Mouse (Mus musculus) kidney, postnatal 0 days (tissue): ENCODE measurements around the gene Slc34a3. TPM values are rescaled to one million over a fixed set of nuclear protein-coding genes. Genes with fewer than 3 reads are reported as not detected.

ENCODE experiments used
- ATAC-seq: fragments of 200-750 bp; cut with Nextera tagmentation; replicated peaks from 2 replicates; pipeline ENCODE4 v1.8.0; 2017; ENCODE audit warnings: low read depth, moderate number of reproducible peaks, moderate TSS enrichment, moderate library complexity; ENCODE audit not compliant: low FRiP score
- DNase-seq: peaks from one replicate; pipeline ENCODE4 v3.0.0-alpha.2; 2016; ENCODE audit warnings: low spot score
- H3K27ac ChIP-seq: fragments of 300-500 bp; sonication (generic); 2 replicates; pipeline ENCODE4 v1.5.1; 2014; ENCODE audit warnings: mild to moderate bottlenecking
- H3K27me3 ChIP-seq: fragments of 300-500 bp; sonication (generic); 2 replicates; pipeline ENCODE4 v1.6.1; 2014; ENCODE audit warnings: low read length, mixed read lengths; ENCODE audit not compliant: insufficient read depth
- H3K36me3 ChIP-seq: fragments of 300-500 bp; sonication (generic); 2 replicates; pipeline ENCODE4 v1.6.1; 2014; ENCODE audit warnings: low read length, mixed read lengths; ENCODE audit not compliant: insufficient read depth
- H3K4me1 ChIP-seq: fragments of 300-500 bp; sonication (generic); replicated peaks from 2 replicates; pipeline ENCODE4 v1.6.1; 2014; ENCODE audit warnings: antibody characterized with exemption, low read length, mixed read lengths; ENCODE audit not compliant: insufficient read depth
- H3K4me2 ChIP-seq: fragments of 300-500 bp; sonication (generic); 2 replicates; pipeline ENCODE4 v1.6.1; 2014; ENCODE audit warnings: mild to moderate bottlenecking, low read length, moderate library complexity, mixed read lengths
- H3K4me3 ChIP-seq: fragments of 300-500 bp; sonication (generic); replicated peaks from 2 replicates; pipeline ENCODE4 v1.5.1; 2014; ENCODE audit warnings: low read depth, low read length
- H3K9ac ChIP-seq: fragments of 300-500 bp; sonication (generic); 2 replicates; pipeline ENCODE4 v1.6.1; 2014; ENCODE audit warnings: low read depth, low read length
- H3K9me3 ChIP-seq: fragments of 300-500 bp; sonication (generic); replicated peaks from 2 replicates; pipeline ENCODE4 v1.6.1; 2016; ENCODE audit warnings: low read length, inconsistent platforms, mixed read lengths
- CTCF ChIP-seq: IDR thresholded peaks from 2 replicates; pipeline ENCODE4 v1.5.1; 2016; ENCODE audit warnings: antibody characterized with exemption, low read depth, mild to moderate bottlenecking, moderate library complexity
- WGBS: fragments of 180-500 bp; shearing (Covaris S2); extraction: QIAGEN DNeasy Blood & Tissue Kit; methylation state at CpG from one replicate; pipeline ENCODE4 v1.1.7; 2014; 5-methylcytosine and 5-hydroxymethylcytosine counted together
- polyA plus RNA-seq: library from polyadenylated mRNA; unstranded; fragments of >200 nt; fragmentation: Nextera tagmentation; extraction: Ambion mirVana; gene quantifications from 2 replicates; pipeline ENCODE4 v1.2.1, GENCODE M21; 2015

Gene Slc34a3
- polyA plus RNA-seq, 1 experiment from 2014 or later = 1.5 TPM

DNA sequence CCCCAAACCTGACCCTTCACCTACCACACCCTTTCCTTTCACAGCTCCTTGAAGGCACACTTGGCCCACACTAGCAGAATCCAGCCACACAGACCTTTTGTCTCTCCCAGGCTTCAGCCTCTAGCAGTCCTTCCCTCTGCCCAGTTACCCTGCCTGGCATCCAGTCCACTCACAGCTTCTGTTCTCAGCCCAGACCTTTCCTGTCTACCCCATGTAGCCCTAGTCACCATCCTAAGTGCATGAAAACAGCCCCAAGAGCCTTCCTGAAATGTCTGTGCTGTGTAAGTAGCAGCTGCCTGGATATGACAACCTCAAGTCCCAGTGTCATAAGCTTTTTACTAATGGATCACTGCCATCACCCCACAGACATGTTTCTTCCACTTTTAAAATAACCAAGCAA is 36.2 kb downstream of the Slc34a3 start:
- Histone ChIP-seq H3K4me3 (no peak overlapping the region), H3K27ac (peak overlapping the region; percentile 91), H3K4me1 (peaks cover 14% of the 10 kb centered on the region), H3K9ac (no peak overlapping the region), H3K36me3 (peaks cover 29% of the 10 kb centered on the region), H3K27me3 (no peaks in the 10 kb centered on the region), H3K4me2 (no peak overlapping the region), H3K9me3 (no peaks in the 10 kb centered on the region)
- no peak for TF ChIP-seq CTCF
- ATAC-seq = no peak
- DNase-seq = no peak

DNA sequence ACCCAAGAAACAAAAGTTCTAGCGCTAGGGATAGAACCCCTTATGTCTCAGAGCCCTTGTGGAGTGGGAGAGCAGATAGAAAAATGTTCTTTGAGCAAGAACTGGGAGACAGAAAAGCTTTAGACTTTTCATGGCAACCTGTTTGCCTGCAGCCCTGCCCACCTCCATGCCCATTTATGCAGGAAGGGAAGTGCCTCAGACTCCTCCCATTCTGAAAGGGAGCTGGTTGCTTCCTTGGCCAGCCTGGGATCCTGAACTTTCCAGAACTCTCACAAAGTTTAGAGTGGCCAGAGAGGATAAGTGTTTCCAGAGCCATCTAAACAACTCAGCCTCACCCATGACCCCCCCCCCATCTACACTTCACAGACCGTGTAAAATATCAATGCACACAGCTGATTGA is 37.0 kb downstream of the Slc34a3 start:
- Histone ChIP-seq H3K4me2 (peak overlapping the region; percentile 65), H3K36me3 (peaks cover 21% of the 10 kb centered on the region), H3K9ac (0 out of 2 replicates have a peak overlapping the region, but pooled peaks have one; percentile 14), H3K4me3 (no peak overlapping the region), H3K4me1 (peaks cover 14% of the 10 kb centered on the region), H3K9me3 (no peaks in the 10 kb centered on the region), H3K27me3 (no peaks in the 10 kb centered on the region), H3K27ac (peak overlapping the region; percentile 91)
- WGBS = 22% methylated on average over 2 of the region's 2 CpGs
- TF ChIP-seq CTCF = no peak
- ATAC-seq = no peak
- DNase-seq = no peak

DNA sequence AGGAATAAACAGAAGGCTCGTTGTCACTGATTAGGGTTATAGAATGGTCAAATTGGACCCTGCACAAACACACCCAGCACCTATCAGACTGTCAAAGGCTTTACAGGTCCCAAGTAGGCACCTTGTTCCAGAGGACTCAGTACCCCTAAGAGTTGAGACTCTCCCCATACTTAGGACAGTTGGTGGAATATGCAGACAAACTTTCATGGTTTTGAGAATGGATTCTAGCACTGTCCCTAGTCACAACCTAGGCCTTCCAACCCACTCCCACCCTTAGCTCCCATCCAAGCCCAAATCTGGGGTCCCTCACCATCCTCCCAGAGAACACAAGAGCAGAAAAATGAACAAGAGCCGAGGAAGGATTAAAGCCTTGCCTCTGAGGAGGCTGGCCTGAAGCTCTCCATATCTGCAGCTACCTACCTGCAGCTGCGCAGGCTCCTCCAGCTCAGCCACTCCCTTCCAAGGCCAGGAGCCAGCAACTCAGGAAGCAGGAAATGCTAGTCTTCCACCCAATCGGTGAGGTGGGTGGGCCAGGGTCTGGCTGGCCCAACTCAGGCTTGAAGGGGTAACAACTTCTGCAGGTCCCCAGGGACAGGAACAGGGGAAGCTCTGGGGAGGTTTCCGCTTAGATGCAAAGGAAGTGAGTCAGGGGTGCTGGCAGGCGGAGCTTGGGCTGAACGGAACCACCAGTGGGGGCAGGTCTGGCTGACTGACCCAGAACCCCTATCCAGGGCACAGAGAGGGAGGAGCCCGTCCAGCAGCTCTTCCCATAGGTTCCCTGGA is 37.8 kb downstream of the Slc34a3 start, which contains the start of gene Tor4a:
Tor4a (minus strand) TSS at position 715 of the 783 bp plus-strand sequence.
- Histone ChIP-seq H3K36me3 (peaks cover 18% of the 10 kb centered on the region), H3K9me3 (no peaks in the 10 kb centered on the region), H3K4me1 (peaks cover 14% of the 10 kb centered on the region), H3K27ac (peak within 1 kb of the TSS; percentile 91), H3K9ac (peak within 1 kb of the TSS; percentile 50), H3K4me3 (peak within 1 kb of the TSS; percentile 37), H3K4me2 (peak within 1 kb of the TSS; percentile 65), H3K27me3 (no peaks in the 10 kb centered on the region)
- no peak; the same call in 1 of the 2 replicates for TF ChIP-seq CTCF
- WGBS = 13% methylated on average over 8 of the region's 8 CpGs
- ATAC-seq (peak; percentile 71), DNase-seq (peak; percentile 90)

DNA sequence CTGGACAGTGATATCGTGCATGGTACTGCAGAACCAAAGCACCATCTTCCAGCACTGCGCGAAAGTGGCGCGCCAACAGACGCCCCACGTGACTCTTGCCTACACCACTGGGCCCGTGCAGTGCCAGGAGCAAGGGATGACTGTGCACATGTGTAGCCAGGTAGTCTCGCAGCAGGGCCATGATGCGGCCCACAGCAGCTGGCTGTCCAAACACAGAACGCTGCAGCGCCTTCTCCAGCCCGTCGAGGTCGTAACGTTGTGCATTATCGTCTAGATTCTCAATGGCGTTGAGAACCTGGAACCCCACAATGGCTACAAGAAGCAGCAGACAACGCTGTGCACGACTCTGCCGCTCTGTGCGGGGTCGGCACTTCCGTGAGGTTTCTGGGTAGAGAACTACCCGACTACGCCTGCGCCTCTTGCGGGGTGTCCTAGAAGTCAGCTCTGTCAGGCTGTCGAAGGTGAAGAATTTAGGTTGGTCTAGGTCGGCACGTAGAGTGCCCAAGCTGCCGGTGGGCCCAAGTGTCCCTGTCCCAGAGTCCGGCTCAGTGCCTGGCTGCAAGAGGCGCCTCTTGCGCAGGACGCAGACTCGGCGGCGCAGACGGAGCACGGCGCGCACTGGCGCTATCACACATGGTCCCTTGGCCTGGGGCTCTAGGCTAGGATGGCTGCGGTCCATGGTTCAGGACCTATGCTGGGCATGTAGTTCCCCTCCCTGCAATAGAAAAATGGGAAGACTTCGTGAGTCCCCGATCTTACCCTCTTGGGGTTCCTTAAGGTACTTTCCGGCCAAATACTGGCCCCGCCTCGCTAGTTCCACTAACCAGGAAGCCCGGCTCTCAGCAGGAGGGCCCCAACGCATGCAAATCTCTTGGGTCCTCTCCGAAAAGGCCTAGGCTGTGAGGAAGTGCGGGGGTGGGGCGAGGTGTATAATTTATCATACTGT is 38.7 kb downstream of the Slc34a3 start:
- Histone ChIP-seq H3K4me1 (peaks cover 14% of the 10 kb centered on the region), H3K36me3 (peaks cover 9% of the 10 kb centered on the region), H3K9ac (peak overlapping the region; percentile 50), H3K4me2 (peak overlapping the region; percentile 65), H3K27me3 (no peaks in the 10 kb centered on the region), H3K27ac (peak overlapping the region; percentile 91), H3K4me3 (peak overlapping the region; percentile 37), H3K9me3 (no peaks in the 10 kb centered on the region)
- ATAC-seq (no peak), DNase-seq (peak; percentile 61)
- 19% methylated on average over 55 of the region's 55 CpGs for WGBS
- TF ChIP-seq CTCF = no peak

DNA sequence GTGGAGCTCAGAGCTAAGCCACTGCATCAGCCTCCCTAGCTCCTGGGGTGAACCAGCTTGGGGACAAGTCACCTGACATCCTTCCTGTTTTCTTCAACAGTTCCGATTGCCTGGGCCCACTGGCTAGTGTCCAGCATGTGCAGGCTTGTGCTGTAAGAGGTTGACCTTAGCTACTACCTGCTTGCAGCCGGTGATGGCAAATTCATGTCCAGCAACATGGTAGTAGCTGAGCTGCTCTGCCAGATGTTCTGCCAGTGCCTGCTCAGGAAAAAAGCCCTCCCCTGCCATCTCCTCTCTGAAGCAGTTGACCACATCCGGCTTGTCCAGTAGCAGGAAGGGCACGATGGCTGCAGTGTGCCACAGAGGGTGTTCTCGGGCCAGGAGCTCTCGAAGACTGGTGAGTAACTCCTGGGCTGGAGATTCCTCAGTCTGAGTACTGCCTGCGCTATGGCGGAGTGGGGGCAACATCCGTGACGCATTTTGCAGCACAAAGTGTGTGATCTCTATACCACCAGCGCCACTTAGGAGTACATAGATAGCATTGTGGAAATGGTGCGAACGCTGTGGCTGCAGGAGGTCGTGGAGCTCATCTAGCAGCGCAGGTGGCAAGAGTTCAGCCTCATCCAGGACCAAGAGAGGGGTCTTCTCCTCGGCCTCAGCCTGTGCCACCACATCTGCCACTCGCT is 39.5 kb downstream of the Slc34a3 start:
- 83% methylated on average over 17 of the region's 17 CpGs for WGBS
- no peak for DNase-seq
- no peak overlapping the region for H3K9ac ChIP-seq

More for the DNA sequence above, 39.5 kb downstream of the Slc34a3 start:
- Histone ChIP-seq H3K27ac (0 out of 2 replicates have a peak overlapping the region, but pooled peaks have one; percentile 31), H3K27me3 (no peaks in the 10 kb centered on the region), H3K4me2 (peak overlapping the region; percentile 65), H3K4me1 (peaks cover 14% of the 10 kb centered on the region), H3K36me3 (peaks cover under 1% of the 10 kb centered on the region; the same call in 1 of the 2 replicates), H3K4me3 (no peak overlapping the region), H3K9me3 (no peaks in the 10 kb centered on the region)
- TF ChIP-seq CTCF = no peak
- ATAC-seq = no peak
